Mouse (Mus musculus): ENCODE results near the gene Irak4. TPM values are rescaled to one million over a fixed set of nuclear protein-coding genes. Genes with fewer than 3 reads are reported as not detected.

Irak4 gene
- polyA plus RNA-seq, 1 experiment, result 2.4 TPM

DNA sequence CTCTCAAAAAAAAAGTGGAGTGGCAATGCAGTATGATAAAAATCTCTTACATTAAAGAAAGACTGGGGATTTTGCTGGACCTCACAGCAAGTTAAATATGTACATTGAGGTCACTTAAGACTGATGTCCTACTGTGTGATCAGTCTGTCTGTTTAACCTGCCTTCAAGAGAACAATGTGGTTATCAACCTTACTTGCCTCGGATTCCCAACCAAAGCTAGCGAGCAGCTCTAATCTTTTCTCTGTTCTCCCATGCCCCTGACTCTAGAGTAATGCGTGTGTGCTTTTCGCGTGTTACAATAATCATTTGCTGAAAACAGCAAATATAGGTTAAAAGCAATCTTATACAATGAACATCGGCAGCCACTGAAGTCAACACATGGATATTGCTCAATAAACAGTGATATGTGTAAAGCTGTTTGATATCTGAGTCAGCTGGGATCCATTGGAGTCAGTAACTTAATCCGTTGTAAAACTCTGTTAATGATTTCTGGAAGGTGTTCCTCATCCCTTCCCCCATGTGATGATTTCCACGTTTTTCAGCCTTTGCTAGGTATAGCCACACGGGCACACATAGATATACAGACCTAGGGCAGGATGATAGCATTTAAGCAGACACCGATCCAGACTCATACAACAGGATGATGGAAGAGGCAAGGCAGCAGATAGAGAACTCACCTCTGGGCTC, 25.2 kb downstream of the Irak4 start:
- H3K27me3 ChIP-seq (ENCODE audit: control insufficient read depth, insufficient read depth, low read length, poor library complexity, severe bottlenecking), result no peaks in the 10 kb centered on the region
- H3K9ac ChIP-seq (ENCODE audit: low read depth, poor library complexity, severe bottlenecking), result no peak overlapping the region
- H3K27ac ChIP-seq (ENCODE audit: insufficient read depth, low read length), result no peak overlapping the region
- H3K4me3 ChIP-seq (ENCODE audit: low read depth, low read length), result no peak overlapping the region
- TF ChIP-seq EP300 (IDR thresholded peaks at IDR 0.05; ENCODE audit: insufficient read depth, low read depth, low read length), result no peak
- no peak for TF ChIP-seq POLR2A (IDR thresholded peaks at IDR 0.05; ENCODE audit: insufficient read depth, low read length)
- no peak for TF ChIP-seq CTCF (IDR thresholded peaks at IDR 0.05; ENCODE audit: low read depth, low read length)
- no peaks in the 10 kb centered on the region for H3K4me1 ChIP-seq (ENCODE audit: control insufficient read depth, insufficient read depth, low read length)
- peaks cover 5% of the 10 kb centered on the region for H3K9me3 ChIP-seq (replicated peaks; ENCODE audit: control insufficient read depth, insufficient read depth, low read length, poor library complexity, severe bottlenecking)
- no peaks in the 10 kb centered on the region for H3K36me3 ChIP-seq (ENCODE audit: control insufficient read depth, insufficient read depth, low read length, poor library complexity, severe bottlenecking)

DNA sequence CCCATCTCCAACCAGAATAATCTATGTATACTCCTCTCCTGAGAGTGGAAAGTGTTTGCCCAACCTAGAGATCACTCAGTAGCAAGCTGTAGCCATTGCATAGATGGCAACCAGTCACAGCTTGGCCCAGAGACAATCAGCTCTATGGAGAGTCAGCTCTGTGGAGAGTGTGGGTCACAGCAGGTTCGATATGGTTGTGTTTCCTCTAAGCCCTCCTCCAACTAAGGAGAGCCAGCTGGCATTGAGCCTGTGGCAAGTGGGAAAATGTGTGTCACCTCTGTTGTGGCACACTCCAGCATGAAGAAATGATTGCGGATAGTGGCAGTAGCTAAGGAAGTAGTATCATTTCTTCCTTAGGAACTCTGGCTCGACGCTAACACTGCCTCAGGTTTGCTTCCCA, 28.1 kb downstream of the Irak4 start:
- Histone ChIP-seq H3K27ac (ENCODE audit: insufficient read depth, low read length) (no peak overlapping the region), H3K36me3 (ENCODE audit: control insufficient read depth, insufficient read depth, low read length, poor library complexity, severe bottlenecking) (no peaks in the 10 kb centered on the region), H3K9me3 (replicated peaks; ENCODE audit: control insufficient read depth, insufficient read depth, low read length, poor library complexity, severe bottlenecking) (peaks cover 5% of the 10 kb centered on the region), H3K9ac (ENCODE audit: low read depth, poor library complexity, severe bottlenecking) (no peak overlapping the region), H3K4me1 (ENCODE audit: control insufficient read depth, insufficient read depth, low read length) (no peaks in the 10 kb centered on the region), H3K4me3 (ENCODE audit: low read depth, low read length) (no peak overlapping the region), H3K27me3 (ENCODE audit: control insufficient read depth, insufficient read depth, low read length, poor library complexity, severe bottlenecking) (no peaks in the 10 kb centered on the region)
- TF ChIP-seq POLR2A (IDR thresholded peaks at IDR 0.05; ENCODE audit: insufficient read depth, low read length), result no peak
- TF ChIP-seq EP300 (IDR thresholded peaks at IDR 0.05; ENCODE audit: insufficient read depth, low read depth, low read length), result no peak
- TF ChIP-seq CTCF (IDR thresholded peaks at IDR 0.05; ENCODE audit: low read depth, low read length), result no peak

DNA sequence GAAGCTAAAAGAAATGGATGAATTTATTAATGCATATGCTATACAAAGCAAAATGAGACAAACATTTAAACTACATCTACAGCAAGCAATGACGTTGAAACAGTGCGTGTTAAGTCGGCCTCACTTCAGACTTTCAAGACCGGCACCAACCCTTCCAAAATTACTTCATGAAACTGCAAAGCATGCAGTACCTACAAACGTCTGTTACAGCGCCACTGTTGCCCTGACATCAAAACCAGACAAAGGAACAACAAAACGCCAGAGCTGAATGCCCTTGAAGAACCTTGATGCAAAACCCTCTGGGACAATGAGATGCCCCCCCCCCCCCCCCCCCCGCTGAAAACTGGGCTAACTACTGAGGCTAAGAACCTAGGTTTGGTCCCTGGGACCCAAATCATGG, 29.3 kb downstream of the Irak4 start:
- no peak overlapping the region for H3K9ac ChIP-seq (ENCODE audit: low read depth, poor library complexity, severe bottlenecking)
- no peaks in the 10 kb centered on the region for H3K36me3 ChIP-seq (ENCODE audit: control insufficient read depth, insufficient read depth, low read length, poor library complexity, severe bottlenecking)
- H3K9me3 ChIP-seq (replicated peaks; ENCODE audit: control insufficient read depth, insufficient read depth, low read length, poor library complexity, severe bottlenecking), result peaks cover 5% of the 10 kb centered on the region
- no peaks in the 10 kb centered on the region for H3K4me1 ChIP-seq (ENCODE audit: control insufficient read depth, insufficient read depth, low read length)
- no peak overlapping the region for H3K27ac ChIP-seq (ENCODE audit: insufficient read depth, low read length)
- TF ChIP-seq POLR2A (IDR thresholded peaks at IDR 0.05; ENCODE audit: insufficient read depth, low read length) (no peak), EP300 (IDR thresholded peaks at IDR 0.05; ENCODE audit: insufficient read depth, low read depth, low read length) (no peak), CTCF (IDR thresholded peaks at IDR 0.05; ENCODE audit: low read depth, low read length) (no peak)
- H3K27me3 ChIP-seq (ENCODE audit: control insufficient read depth, insufficient read depth, low read length, poor library complexity, severe bottlenecking), result no peaks in the 10 kb centered on the region
- H3K4me3 ChIP-seq (ENCODE audit: low read depth, low read length), result no peak overlapping the region

DNA sequence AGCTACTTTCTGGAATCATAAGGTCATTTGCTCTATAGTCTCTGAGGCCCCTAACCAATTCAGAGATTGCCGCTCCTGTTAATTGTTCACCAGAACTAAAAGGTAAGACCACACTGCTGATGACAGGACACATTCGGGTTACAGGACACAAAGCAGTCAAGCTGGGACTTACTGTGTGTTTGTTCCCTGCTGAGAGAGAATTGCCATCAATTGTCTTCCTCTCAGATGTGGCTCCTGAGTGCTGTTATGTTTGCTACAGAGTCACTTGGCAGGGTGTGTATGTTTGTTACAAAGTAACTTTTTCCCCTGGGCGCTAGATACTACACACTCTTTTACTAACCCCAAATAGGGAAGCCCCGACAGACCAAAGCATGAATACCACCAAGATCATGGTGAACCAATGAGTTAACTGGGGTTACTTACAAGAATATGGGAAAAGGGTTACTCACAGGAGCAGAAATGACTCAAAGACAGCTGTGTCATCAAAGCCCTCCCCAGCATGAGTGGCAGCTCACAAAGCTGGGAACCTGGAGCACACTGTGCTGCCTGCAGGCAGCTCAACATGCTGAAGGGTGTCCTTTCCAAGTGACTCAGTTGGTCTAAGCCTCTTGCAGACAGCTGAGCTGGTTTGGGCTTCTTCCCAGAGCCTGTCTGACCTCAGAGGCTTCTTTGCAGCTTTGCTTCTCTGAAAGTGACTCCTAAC, 31.3 kb downstream of the Irak4 start:
- H3K36me3 ChIP-seq (ENCODE audit: control insufficient read depth, insufficient read depth, low read length, poor library complexity, severe bottlenecking), result peaks cover 2% of the 10 kb centered on the region; the same call in 1 of the 2 replicates
- no peaks in the 10 kb centered on the region for H3K4me1 ChIP-seq (ENCODE audit: control insufficient read depth, insufficient read depth, low read length)
- H3K9me3 ChIP-seq (replicated peaks; ENCODE audit: control insufficient read depth, insufficient read depth, low read length, poor library complexity, severe bottlenecking), result peaks cover 4% of the 10 kb centered on the region
- H3K27ac ChIP-seq (ENCODE audit: insufficient read depth, low read length), result no peak overlapping the region
- H3K9ac ChIP-seq (ENCODE audit: low read depth, poor library complexity, severe bottlenecking), result no peak overlapping the region
- no peaks in the 10 kb centered on the region for H3K27me3 ChIP-seq (ENCODE audit: control insufficient read depth, insufficient read depth, low read length, poor library complexity, severe bottlenecking)
- no peak overlapping the region for H3K4me3 ChIP-seq (ENCODE audit: low read depth, low read length)
- TF ChIP-seq EP300 (IDR thresholded peaks at IDR 0.05; ENCODE audit: insufficient read depth, low read depth, low read length) (no peak), CTCF (IDR thresholded peaks at IDR 0.05; ENCODE audit: low read depth, low read length) (no peak), POLR2A (IDR thresholded peaks at IDR 0.05; ENCODE audit: insufficient read depth, low read length) (no peak)

DNA sequence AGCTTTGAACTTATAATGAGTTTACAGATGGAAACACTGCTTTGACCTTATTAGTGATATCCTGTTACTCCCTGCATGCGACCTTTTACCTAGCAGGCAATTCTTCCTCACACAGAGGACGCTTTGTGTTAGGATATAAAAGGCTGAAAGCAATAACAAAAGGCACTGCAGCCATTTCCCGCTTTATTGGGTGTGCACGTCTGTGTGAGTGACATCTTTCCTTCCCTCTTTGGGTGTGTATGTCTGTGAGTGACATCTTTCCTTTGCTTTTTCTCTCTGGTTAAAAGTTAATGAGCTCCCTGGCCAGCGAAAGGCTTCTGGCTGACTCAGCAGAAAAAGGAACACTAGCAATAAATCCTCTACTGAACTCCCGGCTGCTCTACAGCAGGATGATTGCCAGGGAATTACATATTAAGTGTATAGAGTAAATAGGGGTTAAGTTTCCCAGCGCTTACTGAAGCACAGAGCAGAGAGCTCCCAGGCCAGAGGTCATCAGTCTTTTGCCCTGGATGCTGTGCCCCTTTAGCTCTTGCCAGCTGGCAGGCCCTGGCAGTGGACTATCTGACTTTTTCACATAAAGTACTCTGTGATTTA, 38.7 kb downstream of the Irak4 start:
- peaks cover 61% of the 10 kb centered on the region for H3K36me3 ChIP-seq (ENCODE audit: control insufficient read depth, insufficient read depth, low read length, poor library complexity, severe bottlenecking)
- no peak overlapping the region for H3K9ac ChIP-seq (ENCODE audit: low read depth, poor library complexity, severe bottlenecking)
- no peaks in the 10 kb centered on the region for H3K9me3 ChIP-seq (replicated peaks; ENCODE audit: control insufficient read depth, insufficient read depth, low read length, poor library complexity, severe bottlenecking)
- H3K27me3 ChIP-seq (ENCODE audit: control insufficient read depth, insufficient read depth, low read length, poor library complexity, severe bottlenecking), result no peaks in the 10 kb centered on the region
- no peak overlapping the region for H3K4me3 ChIP-seq (ENCODE audit: low read depth, low read length)
- no peak overlapping the region for H3K27ac ChIP-seq (ENCODE audit: insufficient read depth, low read length)
- TF ChIP-seq EP300 (IDR thresholded peaks at IDR 0.05; ENCODE audit: insufficient read depth, low read depth, low read length), result no peak
- TF ChIP-seq POLR2A (IDR thresholded peaks at IDR 0.05; ENCODE audit: insufficient read depth, low read length), result no peak
- TF ChIP-seq CTCF (IDR thresholded peaks at IDR 0.05; ENCODE audit: low read depth, low read length), result no peak
- no peaks in the 10 kb centered on the region for H3K4me1 ChIP-seq (ENCODE audit: control insufficient read depth, insufficient read depth, low read length)

DNA sequence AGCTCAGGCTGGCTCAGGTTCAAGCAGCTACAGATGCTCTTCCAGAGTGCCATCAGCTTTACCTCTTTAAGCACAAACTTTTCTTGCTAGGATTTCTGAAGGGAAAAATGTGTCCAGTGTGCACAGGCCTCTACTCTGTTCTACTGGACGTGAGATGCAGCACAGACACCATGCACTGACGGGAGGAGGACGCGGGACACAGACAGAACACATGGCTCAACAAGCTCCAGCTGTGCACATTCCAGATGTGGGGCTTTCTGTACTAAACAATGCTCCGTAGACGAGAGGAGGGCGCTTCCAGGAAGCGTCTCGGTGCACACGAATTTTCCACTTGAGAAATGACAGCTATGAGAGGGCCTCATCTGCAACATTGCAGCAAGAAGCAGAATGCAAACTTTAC, 39.7 kb downstream of the Irak4 start:
- H3K27me3 ChIP-seq (ENCODE audit: control insufficient read depth, insufficient read depth, low read length, poor library complexity, severe bottlenecking), result no peaks in the 10 kb centered on the region
- no peaks in the 10 kb centered on the region for H3K4me1 ChIP-seq (ENCODE audit: control insufficient read depth, insufficient read depth, low read length)
- no peaks in the 10 kb centered on the region for H3K9me3 ChIP-seq (replicated peaks; ENCODE audit: control insufficient read depth, insufficient read depth, low read length, poor library complexity, severe bottlenecking)
- no peak overlapping the region for H3K27ac ChIP-seq (ENCODE audit: insufficient read depth, low read length)
- no peak overlapping the region for H3K4me3 ChIP-seq (ENCODE audit: low read depth, low read length)
- no peak overlapping the region for H3K9ac ChIP-seq (ENCODE audit: low read depth, poor library complexity, severe bottlenecking)
- H3K36me3 ChIP-seq (ENCODE audit: control insufficient read depth, insufficient read depth, low read length, poor library complexity, severe bottlenecking), result peaks cover 61% of the 10 kb centered on the region
- no peak for TF ChIP-seq POLR2A (IDR thresholded peaks at IDR 0.05; ENCODE audit: insufficient read depth, low read length)
- no peak for TF ChIP-seq CTCF (IDR thresholded peaks at IDR 0.05; ENCODE audit: low read depth, low read length)

Measured in ES-Bruce4 (cell line).